Mouse (Mus musculus) G1E (cell line): Measurements from ENCODE around the gene Cmah.

Experiments
- CTCF ChIP-seq: IDR thresholded peaks from 2 replicates; pipeline ENCODE4 v1.5.1; 2012; ENCODE audit warnings: low read depth, low read length, inconsistent platforms, mixed read lengths
- POLR2AphosphoS5 ChIP-seq: IDR thresholded peaks from 2 replicates; pipeline ENCODE4 v1.6.1; 2012; ENCODE audit warnings: low read depth, low read length, inconsistent platforms; ENCODE audit not compliant: insufficient replicate concordance

DNA sequence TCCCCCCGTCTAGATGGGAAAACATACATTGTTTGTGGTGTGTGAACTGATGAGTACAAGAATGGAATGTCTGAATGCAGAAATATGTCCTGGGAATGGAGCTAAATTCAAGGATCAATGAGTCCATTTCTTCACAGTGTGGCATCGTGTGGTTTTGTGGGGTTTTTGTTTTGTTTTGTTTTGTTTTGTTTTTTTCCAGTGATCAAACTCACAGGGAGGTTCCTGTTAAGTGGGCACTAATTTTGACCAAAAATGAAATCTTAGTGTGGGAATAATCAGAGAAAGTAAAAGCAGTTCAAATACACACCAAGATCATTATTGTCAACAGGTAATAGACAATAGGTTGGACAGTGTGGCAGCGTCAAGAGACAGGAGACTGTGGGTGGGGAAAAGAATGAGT lies 174.7 kb downstream of the Cmah start:
- TF ChIP-seq CTCF (no peak), POLR2AphosphoS5 (no peak)
